Mouse (Mus musculus): Measurements from ENCODE around the gene Adgrg1.

GRCm38 (mm10) chr8:95000684-95001083 is 26.1 kb downstream of the Adgrg1 start:
- no peak for TF ChIP-seq CTCF (IDR thresholded peaks at IDR 0.05; ENCODE audit: borderline replicate concordance, control insufficient read depth, extremely low read depth, insufficient read depth, low read length, poor library complexity)
- TF ChIP-seq POLR2A (IDR thresholded peaks at IDR 0.05; ENCODE audit: control insufficient read depth, extremely low read depth, insufficient read depth, low read length, poor library complexity) = no peak

All from thymus, adult 2 months (tissue).